Mouse (Mus musculus) stomach, embryonic 16.5 days (tissue): ENCODE data around the gene Ephb1. TPM values are rescaled to one million over a fixed set of nuclear protein-coding genes. Genes with fewer than 3 reads are reported as not detected.

Source experiments
- ATAC-seq: fragments of 200-750 bp; cut with Nextera tagmentation; 2 replicates; pipeline ENCODE4 v1.8.0; 2017; ENCODE audit warnings: moderate number of reproducible peaks, moderate TSS enrichment; ENCODE audit not compliant: insufficient read depth, low FRiP score
- H3K27ac ChIP-seq: fragments of 300-500 bp; sonication (generic); 2 replicates; pipeline ENCODE4 v1.5.1; 2014; ENCODE audit warnings: low read length
- H3K27me3 ChIP-seq: fragments of 300-500 bp; sonication (generic); 2 replicates; pipeline ENCODE4 v1.6.1; 2014; ENCODE audit warnings: low read length, control low read depth, mixed read lengths; ENCODE audit not compliant: control insufficient read depth, insufficient read depth
- H3K36me3 ChIP-seq: fragments of 300-500 bp; sonication (generic); 2 replicates; pipeline ENCODE4 v1.6.1; 2014; ENCODE audit warnings: low read length; ENCODE audit not compliant: control insufficient read depth, insufficient read depth
- H3K4me1 ChIP-seq: fragments of 300-500 bp; sonication (generic); 2 replicates; pipeline ENCODE4 v1.6.1; 2014; ENCODE audit warnings: low read length, control low read depth, mixed read lengths; ENCODE audit not compliant: control insufficient read depth, insufficient read depth
- H3K4me2 ChIP-seq: fragments of 300-500 bp; sonication (generic); 2 replicates; pipeline ENCODE4 v1.6.1; 2014; ENCODE audit warnings: low read depth, low read length, mixed read lengths
- H3K4me3 ChIP-seq: fragments of 300-500 bp; sonication (generic); replicated peaks from 2 replicates; pipeline ENCODE4 v1.5.1; 2014; ENCODE audit warnings: mild to moderate bottlenecking, low read length
- H3K9ac ChIP-seq: fragments of 300-500 bp; sonication (generic); 2 replicates; pipeline ENCODE4 v1.6.1; 2014; ENCODE audit warnings: low read length
- H3K9me3 ChIP-seq: fragments of 300-500 bp; sonication (generic); replicated peaks from 2 replicates; pipeline ENCODE4 v1.6.1; 2016; ENCODE audit warnings: low read length, control low read depth; ENCODE audit not compliant: control insufficient read depth
- WGBS: fragments of 180-500 bp; shearing (Covaris S2); extraction: QIAGEN DNeasy Blood & Tissue Kit; methylation state at CpG from one replicate; pipeline ENCODE4 v1.1.7; 2014; 5-methylcytosine and 5-hydroxymethylcytosine counted together
- polyA plus RNA-seq: library from polyadenylated mRNA; unstranded; fragments of >200 nt; fragmentation: Nextera tagmentation; extraction: Ambion mirVana; gene quantifications from 2 replicates; pipeline ENCODE4 v1.2.1, GENCODE M21; 2015

Gene Ephb1
- polyA plus RNA-seq, 1 experiment from 2014 or later, result 3.6 TPM

GRCm38 (mm10) chr9:102211296-102212035 is 143.0 kb downstream of the Ephb1 start:
- no peak overlapping the region for H3K9ac ChIP-seq
- no peak overlapping the region for H3K4me3 ChIP-seq
- H3K27ac ChIP-seq, result no peak overlapping the region
- no peaks in the 10 kb centered on the region for H3K36me3 ChIP-seq
- WGBS, result 45% methylated on average over 10 of the region's 10 CpGs
- no peak overlapping the region for H3K4me2 ChIP-seq
- H3K4me1 ChIP-seq, result no peaks in the 10 kb centered on the region
- H3K27me3 ChIP-seq, result no peaks in the 10 kb centered on the region
- ATAC-seq, result no peak
- no peaks in the 10 kb centered on the region for H3K9me3 ChIP-seq

DNA sequence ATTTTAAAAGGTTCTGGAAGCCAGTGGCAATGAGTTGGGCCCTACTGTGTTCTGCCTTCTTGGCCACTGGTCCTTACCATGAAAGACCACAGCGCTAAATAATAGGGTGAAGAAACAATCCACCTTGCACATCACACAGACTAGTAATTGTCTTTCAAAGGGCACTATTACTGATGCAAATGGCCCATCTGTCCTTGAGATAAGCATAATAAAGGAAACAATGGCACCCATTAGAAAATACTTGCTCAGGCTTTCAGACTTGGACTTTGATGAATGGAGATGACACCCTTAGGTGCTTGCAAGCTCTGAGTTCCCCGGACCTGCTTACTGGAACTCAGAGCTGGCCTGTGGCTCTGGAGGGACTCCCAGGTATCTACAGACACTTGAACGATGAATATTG is 149.0 kb downstream of the Ephb1 start:
- no peak overlapping the region for H3K4me3 ChIP-seq
- H3K9ac ChIP-seq, result no peak overlapping the region
- WGBS, result 75% methylated on average over 3 of the region's 3 CpGs
- H3K4me1 ChIP-seq, result no peaks in the 10 kb centered on the region
- H3K27ac ChIP-seq, result no peak overlapping the region
- no peaks in the 10 kb centered on the region for H3K27me3 ChIP-seq
- ATAC-seq, result no peak
- no peaks in the 10 kb centered on the region for H3K36me3 ChIP-seq
- H3K9me3 ChIP-seq, result no peaks in the 10 kb centered on the region
- no peak overlapping the region for H3K4me2 ChIP-seq

GRCm38 (mm10) chr9:102201867-102202266 is 152.6 kb downstream of the Ephb1 start:
- Histone ChIP-seq H3K9me3 (no peaks in the 10 kb centered on the region), H3K4me2 (no peak overlapping the region), H3K4me3 (no peak overlapping the region), H3K9ac (no peak overlapping the region), H3K27ac (no peak overlapping the region), H3K27me3 (no peaks in the 10 kb centered on the region), H3K4me1 (no peaks in the 10 kb centered on the region), H3K36me3 (no peaks in the 10 kb centered on the region)
- ATAC-seq, result no peak
- 82% methylated on average over 5 of the region's 5 CpGs for WGBS

DNA sequence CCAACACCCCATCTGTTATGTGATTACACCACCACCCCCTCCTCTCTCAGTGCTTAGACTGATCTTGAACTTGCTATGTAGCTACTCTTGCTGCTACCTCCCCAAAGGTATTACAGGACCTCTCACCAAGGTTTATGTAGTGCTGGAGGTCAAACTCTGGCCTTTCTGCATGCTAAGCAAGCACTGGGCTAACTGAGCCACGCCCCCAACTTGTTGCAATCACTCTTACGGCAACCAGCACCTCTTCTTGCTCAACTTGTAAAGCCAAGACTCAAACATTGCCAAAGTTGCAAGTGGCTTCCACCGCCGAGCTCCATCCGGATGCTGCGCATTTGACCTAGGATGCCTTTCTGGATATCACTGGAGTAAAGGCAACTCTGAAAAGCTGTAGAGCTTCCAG is 157.6 kb downstream of the Ephb1 start:
- Histone ChIP-seq H3K27ac (no peak overlapping the region), H3K9me3 (no peaks in the 10 kb centered on the region), H3K9ac (no peak overlapping the region), H3K27me3 (no peaks in the 10 kb centered on the region), H3K36me3 (no peaks in the 10 kb centered on the region), H3K4me3 (no peak overlapping the region), H3K4me2 (no peak overlapping the region), H3K4me1 (no peaks in the 10 kb centered on the region)
- no peak for ATAC-seq
- WGBS, result 89% methylated on average over 6 of the region's 6 CpGs

DNA sequence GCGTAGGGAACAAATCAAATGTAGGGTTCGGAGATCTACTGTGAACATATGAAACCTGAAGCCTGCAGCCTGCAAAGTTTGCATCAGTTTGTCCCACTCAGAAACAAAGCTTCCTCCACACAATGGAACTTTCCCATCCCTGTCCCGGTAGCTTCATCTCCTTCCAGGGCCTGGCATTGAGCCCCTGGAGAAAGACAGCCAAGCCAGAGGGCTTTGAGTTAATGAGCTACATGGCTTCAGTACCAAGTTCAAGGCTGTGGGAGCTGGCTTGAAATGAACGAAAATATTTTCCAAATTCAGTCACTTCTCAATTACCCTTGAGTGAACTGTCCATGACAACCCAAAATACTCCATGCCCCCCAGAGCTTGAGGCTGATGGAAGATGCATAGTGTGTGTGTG is 160.4 kb downstream of the Ephb1 start:
- 0 out of 2 replicates have a peak, but pooled peaks cover 3% of the 10 kb centered on the region for H3K4me1 ChIP-seq
- no peak overlapping the region for H3K4me2 ChIP-seq
- H3K9me3 ChIP-seq, result no peaks in the 10 kb centered on the region
- ATAC-seq, result no peak
- H3K27me3 ChIP-seq, result no peaks in the 10 kb centered on the region
- H3K4me3 ChIP-seq, result no peak overlapping the region
- no peaks in the 10 kb centered on the region for H3K36me3 ChIP-seq
- 81% methylated on average over 4 of the region's 4 CpGs for WGBS
- no peak overlapping the region for H3K9ac ChIP-seq
- no peak overlapping the region for H3K27ac ChIP-seq

GRCm38 (mm10) chr9:102192724-102193685 is 161.5 kb downstream of the Ephb1 start:
- no peaks in the 10 kb centered on the region for H3K9me3 ChIP-seq
- WGBS, result 61% methylated on average over 13 of the region's 13 CpGs
- H3K27ac ChIP-seq, result no peak overlapping the region
- no peak for ATAC-seq
- H3K27me3 ChIP-seq, result no peaks in the 10 kb centered on the region
- no peaks in the 10 kb centered on the region for H3K36me3 ChIP-seq
- no peak overlapping the region for H3K9ac ChIP-seq
- no peak overlapping the region for H3K4me3 ChIP-seq
- H3K4me1 ChIP-seq, result 0 out of 2 replicates have a peak, but pooled peaks cover 3% of the 10 kb centered on the region
- H3K4me2 ChIP-seq, result no peak overlapping the region

DNA sequence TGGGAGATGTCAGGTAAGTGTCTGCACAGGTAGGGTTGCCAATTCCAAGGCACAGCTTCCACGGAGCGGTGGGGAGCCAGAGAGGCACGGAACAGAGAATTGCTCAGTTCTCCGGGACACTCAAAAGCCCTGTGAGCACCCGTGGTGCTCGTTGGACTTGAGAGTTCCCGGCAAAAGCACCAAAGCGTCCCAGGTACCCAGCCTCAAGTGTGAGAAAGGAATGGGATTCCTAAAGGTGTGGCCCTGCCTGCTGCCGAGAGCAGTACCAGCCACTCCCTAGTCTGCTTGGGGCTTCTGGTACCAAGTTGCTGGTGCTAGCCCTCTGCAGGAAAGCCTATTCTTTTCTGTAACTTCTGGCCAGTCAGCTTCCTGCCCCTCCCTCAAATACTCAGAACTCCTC is 164.4 kb downstream of the Ephb1 start:
- 76% methylated on average over 9 of the region's 9 CpGs for WGBS

GRCm38 (mm10) chr9:102189406-102189805 is 165.1 kb downstream of the Ephb1 start:
- Histone ChIP-seq H3K4me3 (no peak overlapping the region), H3K9me3 (no peaks in the 10 kb centered on the region), H3K9ac (no peak overlapping the region), H3K27ac (no peak overlapping the region), H3K27me3 (no peaks in the 10 kb centered on the region), H3K36me3 (no peaks in the 10 kb centered on the region), H3K4me2 (no peak overlapping the region), H3K4me1 (0 out of 2 replicates have a peak, but pooled peaks cover 3% of the 10 kb centered on the region)
- WGBS, result 58% methylated on average over 11 of the region's 11 CpGs
- peak; percentile 80 for ATAC-seq

More for the DNA sequence above, 164.4 kb downstream of the Ephb1 start:
- Histone ChIP-seq H3K36me3 (no peaks in the 10 kb centered on the region), H3K27ac (no peak overlapping the region), H3K4me2 (no peak overlapping the region), H3K4me1 (0 out of 2 replicates have a peak, but pooled peaks cover 3% of the 10 kb centered on the region), H3K27me3 (no peaks in the 10 kb centered on the region), H3K4me3 (no peak overlapping the region), H3K9me3 (no peaks in the 10 kb centered on the region), H3K9ac (no peak overlapping the region)
- ATAC-seq, result no peak
